Mouse (Mus musculus): Measurements from ENCODE around the gene Tbc1d30.

DNA sequence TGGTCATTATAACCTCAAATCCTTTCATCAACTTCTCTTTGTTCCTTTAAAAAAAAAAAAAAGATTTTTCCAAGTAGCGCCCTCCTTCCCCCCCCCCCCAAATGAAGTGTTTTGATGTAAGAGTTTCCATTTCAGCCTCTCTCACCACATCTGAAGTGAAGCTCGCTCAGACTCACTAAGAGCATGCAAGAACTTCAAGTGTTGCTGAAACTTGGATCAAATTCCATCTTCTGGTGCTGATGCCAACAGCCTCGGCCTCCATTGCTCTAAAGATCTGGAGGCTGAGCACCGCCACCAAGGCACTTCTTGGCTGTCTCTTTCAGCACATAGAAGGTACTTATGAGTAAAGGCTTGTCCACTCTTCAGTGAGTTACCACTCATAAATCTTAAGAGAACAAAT is 128.2 kb downstream of the Tbc1d30 start:
- TF ChIP-seq CTCF (IDR thresholded peaks at IDR 0.05; ENCODE audit: low read depth) (no peak), EP300 (IDR thresholded peaks at IDR 0.05; ENCODE audit: low read depth) (no peak)
